11 mouse cellular contexts compared by ENCODE assay signal in genomic region chr2:90489839-90490238, GRCm38 (mm10).
DNase-seq lines count a peak whose midpoint lies in the region; ATAC-seq lines count a peak whose summit lies in the region.
"Had no signal": no experiment of that assay in that cellular context is flagged by ENCODE, and none has a peak within 500 bp of the region (broad histone marks: within the 10 kb centered on the region; RNA-seq: fewer than 3 reads in every experiment).

No protein-coding gene starts in this region.

- peak; percentile 32 for DNase-seq in gastrocnemius, adult 18-20 months (ENCODE audit: low spot score)
- DNase-seq in gastrocnemius, postnatal 10 days, result no peak
- peak; percentile 57 for DNase-seq in left cerebral cortex, postnatal 4 days
- DNase-seq in left cerebral cortex, adult 8-10 months (ENCODE audit: low spot score in 2 of 2), result no peak
- DNase-seq in cerebellum, adult 8-10 months, result peak; percentile 66
- no peak for DNase-seq in left cerebral cortex, adult 18-20 months (ENCODE audit: low spot score in 2 of 2)
- DNase-seq: kidney, adult 8-10 months; spleen, adult 18-20 months had no signal

- WGBS in neural tube, embryonic 14.5 days, result 75% methylated on average over 4 of the region's 4 CpGs
- WGBS in kidney, embryonic 14.5 days, result 87% methylated on average over 4 of the region's 4 CpGs

- ATAC-seq in neural tube, embryonic 14.5 days (ENCODE audit: low read depth), result 0 out of 2 replicates have a peak, but pooled peaks have one; percentile 24
- no peak for ATAC-seq in kidney, embryonic 14.5 days (ENCODE audit: low FRiP score, low TSS enrichment)

- H3K4me2 ChIP-seq in neural tube, embryonic 14.5 days (ENCODE audit: low read depth, low read length), result no peak overlapping the region
- H3K4me2 ChIP-seq in kidney, embryonic 14.5 days (replicated peaks; ENCODE audit: low read depth, low read length), result no peak overlapping the region
- H3K4me2 ChIP-seq: forebrain, embryonic 12.5 days had no signal

- H3K27me3 ChIP-seq in neural tube, embryonic 14.5 days (ENCODE audit: control insufficient read depth, insufficient read depth, low read length), result no peaks in the 10 kb centered on the region
- no peaks in the 10 kb centered on the region for H3K27me3 ChIP-seq in kidney, embryonic 14.5 days (ENCODE audit: control insufficient read depth, insufficient read depth, low read length)

- no peak overlapping the region for H3K27ac ChIP-seq in neural tube, embryonic 14.5 days (ENCODE audit: low read depth, low read length)
- no peak overlapping the region for H3K27ac ChIP-seq in kidney, embryonic 14.5 days (ENCODE audit: low read depth, low read length)
- H3K27ac ChIP-seq: forebrain, embryonic 12.5 days had no signal

- H3K4me3 ChIP-seq in neural tube, embryonic 14.5 days (ENCODE audit: low read depth, low read length), result no peak overlapping the region
- H3K4me3 ChIP-seq in kidney, embryonic 14.5 days (ENCODE audit: low read length), result no peak overlapping the region
- H3K4me3 ChIP-seq: forebrain, embryonic 12.5 days had no signal

- peaks cover 3% of the 10 kb centered on the region; the same call in 1 of the 2 replicates for H3K4me1 ChIP-seq in neural tube, embryonic 14.5 days (ENCODE audit: control insufficient read depth, insufficient read depth, low read length)
- peaks cover 10% of the 10 kb centered on the region for H3K4me1 ChIP-seq in kidney, embryonic 14.5 days (ENCODE audit: control insufficient read depth, insufficient read depth, low read length)

- H3K9me3 ChIP-seq in neural tube, embryonic 14.5 days (ENCODE audit: control insufficient read depth, low read length), result no peaks in the 10 kb centered on the region
- no peaks in the 10 kb centered on the region for H3K9me3 ChIP-seq in kidney, embryonic 14.5 days (ENCODE audit: control insufficient read depth, low read length)
- H3K9me3 ChIP-seq: forebrain, embryonic 12.5 days had no signal

- H3K9ac ChIP-seq in neural tube, embryonic 14.5 days (replicated peaks; ENCODE audit: low read depth, low read length), result no peak overlapping the region
- no peak overlapping the region for H3K9ac ChIP-seq in kidney, embryonic 14.5 days (ENCODE audit: low read depth, low read length)
- H3K9ac ChIP-seq: forebrain, embryonic 12.5 days had no signal

- intact Hi-C loops in left cerebral cortex, postnatal 4 days (cut with DNase I), result no loop called here

- H3K36me3 ChIP-seq in neural tube, embryonic 14.5 days (ENCODE audit: control insufficient read depth, insufficient read depth, low read length), result no peaks in the 10 kb centered on the region
- no peaks in the 10 kb centered on the region for H3K36me3 ChIP-seq in kidney, embryonic 14.5 days (ENCODE audit: control insufficient read depth, insufficient read depth, low read length)
- H3K36me3 ChIP-seq: forebrain, embryonic 12.5 days had no signal

Comparison
In these comparisons a context has a peak if more than half of its experiments do, and no peak if none do; other contexts are left out.
1. DNase-seq: peak in gastrocnemius, adult 18-20 months (single experiment), left cerebral cortex, postnatal 4 days (single experiment) and cerebellum, adult 8-10 months (single experiment); none in gastrocnemius, postnatal 10 days (single experiment), left cerebral cortex, adult 8-10 months (0 of 2) and left cerebral cortex, adult 18-20 months (0 of 2).